Mouse (Mus musculus) hindbrain, embryonic 14.5 days (tissue): ENCODE data around the gene Tia1. TPM values are rescaled to one million over a fixed set of nuclear protein-coding genes. Genes with fewer than 3 reads are reported as not detected.
A peak's percentile ranks its signal among the peaks of the same experiment; 100 is the strongest.

Experiments used
- ATAC-seq: fragments of 200-750 bp; cut with Nextera tagmentation; 2 replicates; pipeline ENCODE4 v1.8.0; 2017; ENCODE audit warnings: moderate number of reproducible peaks, mild to moderate bottlenecking, moderate TSS enrichment, moderate library complexity; ENCODE audit not compliant: low FRiP score
- DNase-seq: peaks from one replicate; pipeline ENCODE4 v3.0.0-alpha.2; 2015; ENCODE audit warnings: low spot score
- H3K27ac ChIP-seq: fragments of 300-500 bp; sonication (generic); 2 replicates; pipeline ENCODE4 v1.5.1; 2014; ENCODE audit warnings: mild to moderate bottlenecking, moderate library complexity
- H3K27me3 ChIP-seq: fragments of 300-500 bp; sonication (generic); 2 replicates; pipeline ENCODE4 v1.6.1; 2014; ENCODE audit warnings: mild to moderate bottlenecking, low read length, mixed read lengths; ENCODE audit not compliant: control insufficient read depth, insufficient read depth
- H3K36me3 ChIP-seq: fragments of 300-500 bp; sonication (generic); replicated peaks from 2 replicates; pipeline ENCODE4 v1.6.1; 2014; ENCODE audit not compliant: control insufficient read depth, insufficient read depth
- H3K4me1 ChIP-seq: fragments of 300-500 bp; sonication (generic); replicated peaks from 2 replicates; pipeline ENCODE4 v1.6.1; 2014; ENCODE audit warnings: antibody characterized with exemption, low read length, mixed read lengths; ENCODE audit not compliant: control insufficient read depth, insufficient read depth
- H3K4me2 ChIP-seq: fragments of 300-500 bp; sonication (generic); replicated peaks from 2 replicates; pipeline ENCODE4 v1.6.1; 2014; ENCODE audit warnings: mild to moderate bottlenecking, moderate library complexity
- H3K4me3 ChIP-seq: fragments of 300-500 bp; sonication (generic); replicated peaks from 2 replicates; pipeline ENCODE4 v1.5.1; 2014; ENCODE audit warnings: mild to moderate bottlenecking, low read length
- H3K9ac ChIP-seq: fragments of 300-500 bp; sonication (generic); 2 replicates; pipeline ENCODE4 v1.6.1; 2014
- H3K9me3 ChIP-seq: fragments of 300-500 bp; sonication (generic); 2 replicates; pipeline ENCODE4 v1.6.1; 2016; ENCODE audit warnings: low read length; ENCODE audit not compliant: control insufficient read depth
- WGBS: fragments of 180-500 bp; shearing (Covaris S2); extraction: QIAGEN DNeasy Blood & Tissue Kit; methylation state at CpG from one replicate; pipeline ENCODE4 v1.1.7; 2014; 5-methylcytosine and 5-hydroxymethylcytosine counted together
- polyA plus RNA-seq: library from polyadenylated mRNA; unstranded; fragments of >200 nt; fragmentation: Nextera tagmentation; extraction: Ambion mirVana; gene quantifications from 2 replicates; pipeline ENCODE4 v1.2.1, GENCODE M21; 2014

The Tia1 gene
- polyA plus RNA-seq, 1 experiment from 2014 or later: 306 TPM

- peak overlapping the region; percentile 95 for H3K4me3 ChIP-seq
- no peak for DNase-seq
- no peak for ATAC-seq
- no peaks in the 10 kb centered on the region for H3K27me3 ChIP-seq
- peaks cover 24% of the 10 kb centered on the region for H3K4me1 ChIP-seq
- H3K27ac ChIP-seq: no peak overlapping the region
- peak overlapping the region; percentile 95 for H3K9ac ChIP-seq
- no peaks in the 10 kb centered on the region for H3K9me3 ChIP-seq
- H3K4me2 ChIP-seq: peak overlapping the region; percentile 80
- H3K36me3 ChIP-seq: peaks cover 37% of the 10 kb centered on the region
- 85% methylated on average over 9 of the region's 9 CpGs for WGBS
Observed at GRCm38 (mm10) chr6:86395021-86395420, 9.0 kb upstream of the Tia1 start.

DNA sequence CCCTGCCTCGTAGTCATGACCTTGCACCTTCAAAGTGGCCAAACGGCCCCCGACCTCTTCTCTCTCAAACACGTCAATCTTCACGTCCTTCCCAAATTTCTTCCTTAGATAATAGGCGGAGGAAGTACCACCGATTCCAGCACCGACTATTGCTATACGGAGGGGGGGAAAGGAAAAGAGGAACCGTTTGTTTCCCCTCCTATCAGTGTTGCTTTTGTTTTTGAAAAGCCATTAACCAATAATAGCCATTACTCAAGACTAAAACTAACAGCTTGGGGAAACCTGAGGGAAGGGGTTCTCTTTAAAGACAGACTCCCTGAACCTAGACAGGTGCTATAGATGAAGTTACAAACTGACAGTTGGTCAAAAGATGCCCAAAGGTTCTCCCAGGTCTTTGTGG is 8.1 kb upstream of the Tia1 start:
- Histone ChIP-seq H3K9ac (peak overlapping the region; percentile 95), H3K4me1 (peaks cover 24% of the 10 kb centered on the region), H3K4me3 (peak overlapping the region; percentile 95), H3K27ac (peak overlapping the region; percentile 95), H3K9me3 (no peaks in the 10 kb centered on the region), H3K27me3 (no peaks in the 10 kb centered on the region), H3K4me2 (peak overlapping the region; percentile 80), H3K36me3 (peaks cover 28% of the 10 kb centered on the region)
- no peak for ATAC-seq
- 24% methylated on average over 10 of the region's 10 CpGs for WGBS
- no peak for DNase-seq

GRCm38 (mm10) chr6:86396581-86397256 is 7.3 kb upstream of the Tia1 start, which contains the start of gene Pcyox1:
Gene Pcyox1 (minus strand): TSS chr6:86397154.
- Histone ChIP-seq H3K9ac (peak within 1 kb of the TSS; percentile 95), H3K27ac (peak within 1 kb of the TSS; percentile 95), H3K4me1 (peaks cover 24% of the 10 kb centered on the region), H3K4me3 (peak within 1 kb of the TSS; percentile 95), H3K4me2 (peak within 1 kb of the TSS; percentile 80), H3K9me3 (no peaks in the 10 kb centered on the region), H3K36me3 (peaks cover 20% of the 10 kb centered on the region), H3K27me3 (no peaks in the 10 kb centered on the region)
- WGBS: under 1% methylated on average over 51 of the region's 51 CpGs
- ATAC-seq (peak; percentile 93), DNase-seq (peak; percentile 86)

- Histone ChIP-seq H3K27me3 (no peaks in the 10 kb centered on the region), H3K36me3 (peaks cover 13% of the 10 kb centered on the region), H3K9me3 (no peaks in the 10 kb centered on the region), H3K9ac (peak overlapping the region; percentile 95), H3K27ac (peak overlapping the region; percentile 66), H3K4me3 (peak overlapping the region; percentile 95), H3K4me1 (peaks cover 24% of the 10 kb centered on the region), H3K4me2 (peak overlapping the region; percentile 80)
- 8% methylated on average over 14 of the region's 14 CpGs for WGBS
- DNase-seq (no peak), ATAC-seq (peak; percentile 56)
Observed at GRCm38 (mm10) chr6:86397257-86397980, 6.6 kb upstream of the Tia1 start.

GRCm38 (mm10) chr6:86398986-86399385 is 5.0 kb upstream of the Tia1 start:
- Histone ChIP-seq H3K4me3 (no peak overlapping the region), H3K9ac (no peak overlapping the region), H3K27me3 (no peaks in the 10 kb centered on the region), H3K36me3 (0 out of 2 replicates have a peak, but pooled peaks cover 1% of the 10 kb centered on the region), H3K9me3 (no peaks in the 10 kb centered on the region), H3K4me1 (peaks cover 24% of the 10 kb centered on the region), H3K27ac (no peak overlapping the region), H3K4me2 (no peak overlapping the region)
- no peak for DNase-seq
- ATAC-seq: no peak
- WGBS: 74% methylated on average over 2 of the region's 2 CpGs

DNA sequence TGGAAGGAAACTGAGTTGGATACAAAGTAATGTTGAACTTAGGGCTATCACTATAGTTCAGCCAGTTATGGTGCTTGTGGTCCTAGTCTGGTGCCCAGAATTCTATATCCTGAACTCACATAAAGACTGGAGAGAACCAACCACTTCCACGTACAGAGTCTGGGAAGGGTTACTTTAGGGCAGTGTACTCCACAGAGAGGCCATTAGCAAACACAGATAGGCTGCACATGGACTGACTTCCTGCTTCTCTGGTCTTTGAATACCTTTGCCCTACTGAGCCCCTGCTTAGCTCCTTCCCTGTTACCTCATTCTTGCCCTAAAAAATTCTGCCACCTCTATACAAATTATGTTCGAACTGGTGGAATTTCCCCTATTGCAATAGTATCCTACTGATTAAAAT is 4.0 kb upstream of the Tia1 start:
- 91% methylated on average over 2 of the region's 2 CpGs for WGBS
- Histone ChIP-seq H3K4me2 (no peak overlapping the region), H3K36me3 (no peaks in the 10 kb centered on the region), H3K4me3 (no peak overlapping the region), H3K9me3 (no peaks in the 10 kb centered on the region), H3K4me1 (peaks cover 16% of the 10 kb centered on the region), H3K27ac (no peak overlapping the region), H3K9ac (no peak overlapping the region), H3K27me3 (no peaks in the 10 kb centered on the region)
- no peak for ATAC-seq
- DNase-seq: no peak

DNA sequence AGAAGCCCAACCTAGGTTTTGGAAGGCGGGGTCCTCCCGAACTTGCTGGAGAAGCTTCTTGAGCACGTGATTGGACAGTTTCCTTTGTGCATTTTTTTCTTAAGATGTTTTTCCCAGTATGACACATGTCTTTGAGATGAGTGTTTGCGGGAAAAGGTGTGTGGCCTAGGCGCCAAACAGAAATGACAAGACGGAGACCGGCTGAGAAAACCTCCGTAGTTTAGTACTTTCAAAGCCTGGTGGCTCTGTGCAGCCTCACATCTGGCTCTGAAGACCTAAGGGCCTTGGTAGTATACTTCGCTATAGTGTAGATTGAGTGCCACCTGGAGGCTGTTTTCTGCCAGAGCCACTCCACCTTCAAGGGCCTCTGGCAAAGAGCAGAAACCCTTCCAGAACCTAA is 3.0 kb upstream of the Tia1 start:
- Histone ChIP-seq H3K9me3 (no peaks in the 10 kb centered on the region), H3K27me3 (no peaks in the 10 kb centered on the region), H3K9ac (no peak overlapping the region), H3K27ac (no peak overlapping the region), H3K4me1 (peaks cover 7% of the 10 kb centered on the region; the same call in 1 of the 2 replicates), H3K4me2 (peak overlapping the region; percentile 38), H3K4me3 (no peak overlapping the region; the same call in 1 of the 2 replicates), H3K36me3 (no peaks in the 10 kb centered on the region)
- WGBS: 9% methylated on average over 9 of the region's 9 CpGs
- no peak for ATAC-seq
- DNase-seq: peak; percentile 76

DNA sequence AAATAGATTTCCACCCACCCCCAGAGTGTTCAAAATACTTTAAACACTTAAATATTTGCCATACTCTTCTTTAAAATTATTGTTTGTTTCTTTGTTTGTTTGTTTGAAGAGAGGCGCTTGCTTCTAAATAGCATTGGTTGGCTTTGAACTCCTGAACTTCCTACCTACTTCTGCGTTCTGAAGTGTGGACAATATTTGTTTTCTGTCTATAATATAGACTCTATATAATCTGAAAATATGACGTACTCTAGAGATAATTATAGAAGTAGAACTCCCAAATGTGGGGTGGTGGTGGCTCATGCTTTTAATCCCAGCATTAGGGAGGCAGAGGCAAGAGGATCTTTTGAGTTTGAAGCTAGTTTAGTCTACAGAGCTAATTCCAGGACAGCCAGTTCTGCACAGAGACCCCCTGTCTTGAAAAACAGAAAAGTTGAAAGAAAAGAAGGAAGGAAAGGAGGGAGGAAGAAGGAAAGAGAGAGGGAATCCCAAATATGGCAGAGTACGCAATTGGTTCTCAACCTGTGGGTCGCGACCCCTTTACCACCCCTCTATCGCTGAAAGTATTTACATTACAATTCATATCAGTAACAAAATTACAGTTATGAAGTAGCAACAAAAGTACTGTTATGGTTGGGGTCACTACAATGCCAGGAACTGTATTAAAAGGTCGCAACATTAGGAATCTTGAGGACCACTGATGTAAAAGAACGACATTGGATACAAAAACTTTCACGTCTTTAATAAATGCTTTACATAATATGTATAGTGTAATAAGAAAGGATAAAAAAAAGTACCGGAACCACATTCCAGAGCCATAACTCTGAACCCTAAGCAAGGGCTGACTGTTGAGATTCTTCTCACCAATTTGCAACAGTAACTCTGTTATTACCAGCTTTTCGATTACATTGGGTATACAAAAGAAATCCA is 1.1 kb upstream of the Tia1 start:
- Histone ChIP-seq H3K9ac (peak overlapping the region; percentile 100), H3K4me1 (peaks cover 17% of the 10 kb centered on the region), H3K36me3 (peaks cover 13% of the 10 kb centered on the region), H3K4me3 (peak overlapping the region; percentile 88), H3K27ac (no peak overlapping the region), H3K27me3 (no peaks in the 10 kb centered on the region), H3K9me3 (no peaks in the 10 kb centered on the region), H3K4me2 (peak overlapping the region; percentile 81)
- ATAC-seq: no peak
- WGBS: 42% methylated on average over 12 of the region's 12 CpGs
- DNase-seq: no peak

DNA sequence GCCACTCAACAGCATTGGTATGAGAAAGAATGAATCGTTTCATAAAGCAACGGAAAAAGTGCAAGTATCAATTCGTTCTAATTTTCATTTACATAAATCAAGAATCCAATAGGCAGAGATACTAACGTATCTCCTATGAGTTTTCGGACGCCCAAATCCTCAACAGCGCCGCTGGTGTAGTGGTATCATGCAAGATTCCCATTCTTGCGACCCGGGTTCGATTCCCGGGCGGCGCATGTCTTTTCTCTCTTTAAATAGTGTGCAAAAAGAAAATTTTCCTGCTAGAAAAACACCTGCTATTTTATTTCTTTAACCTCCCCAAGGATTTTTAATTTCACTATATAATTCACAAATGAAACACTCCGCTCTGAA is 305 bp upstream of the Tia1 start:
- Histone ChIP-seq H3K9me3 (no peaks in the 10 kb centered on the region), H3K27me3 (no peaks in the 10 kb centered on the region), H3K9ac (peak overlapping the region; percentile 100), H3K4me2 (peak overlapping the region; percentile 81), H3K4me1 (peaks cover 19% of the 10 kb centered on the region), H3K36me3 (peaks cover 18% of the 10 kb centered on the region), H3K27ac (peak overlapping the region; percentile 100), H3K4me3 (peak overlapping the region; percentile 88)
- under 1% methylated on average over 15 of the region's 15 CpGs for whole genome bisulfite sequencing
- DNase-seq (peak; percentile 97), ATAC-seq (peak; percentile 78)
